Mouse (Mus musculus) cortical plate, adult 2 months (tissue): ENCODE results near the gene Prss53.

ENCODE experiments used
- CTCF ChIP-seq: fragments of 200-500 bp; IDR thresholded peaks from 2 replicates; pipeline ENCODE4 v1.5.1; 2011; ENCODE audit warnings: mild to moderate bottlenecking, control low read depth, low read length; ENCODE audit not compliant: insufficient read depth; ENCODE audit errors: extremely low read depth
- POLR2A ChIP-seq: fragments of 200-500 bp; IDR thresholded peaks from 2 replicates; pipeline ENCODE4 v1.6.1; 2011; ENCODE audit warnings: mild to moderate bottlenecking, low read length, control low read depth; ENCODE audit not compliant: insufficient read depth; ENCODE audit errors: extremely low read depth

DNA sequence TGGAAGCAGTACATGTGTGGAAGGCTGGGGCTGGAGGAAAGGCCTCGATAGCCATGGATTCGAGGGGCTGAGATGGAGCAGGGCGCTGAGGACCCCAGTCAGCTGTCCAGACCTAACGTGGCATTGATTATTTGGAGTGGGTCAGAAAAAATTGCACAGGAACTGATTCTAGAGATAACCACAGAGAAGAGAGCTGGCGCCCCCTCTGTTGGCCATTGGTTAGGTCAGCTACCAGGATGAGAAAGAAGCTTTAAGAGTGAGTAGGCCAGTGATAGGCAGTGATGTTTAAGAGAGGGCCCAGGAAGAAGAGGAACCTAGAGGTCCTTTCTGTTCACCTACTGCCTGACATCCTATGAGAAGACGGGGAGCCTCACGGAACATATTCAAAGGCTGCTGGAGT is 28.5 kb upstream of the Prss53 start:
- TF ChIP-seq POLR2A (no peak), CTCF (peak; percentile 19; the same call in 1 of the 2 replicates)
